Mouse (Mus musculus) midbrain, embryonic 15.5 days (tissue): ENCODE measurements around the gene Lnx1. TPM values are rescaled to one million over a fixed set of nuclear protein-coding genes. Genes with fewer than 3 reads are reported as not detected.

Experiments used
- ATAC-seq: fragments of 200-750 bp; cut with Nextera tagmentation; replicated peaks from 2 replicates; pipeline ENCODE4 v1.8.0; 2017; ENCODE audit warnings: moderate TSS enrichment
- H3K27ac ChIP-seq: fragments of 300-500 bp; sonication (generic); 2 replicates; pipeline ENCODE4 v1.5.1; 2015; ENCODE audit warnings: mild to moderate bottlenecking, inconsistent platforms
- H3K27me3 ChIP-seq: fragments of 300-500 bp; sonication (generic); replicated peaks from 2 replicates; pipeline ENCODE4 v1.6.1; 2015; ENCODE audit warnings: inconsistent platforms
- H3K36me3 ChIP-seq: fragments of 300-500 bp; sonication (generic); replicated peaks from 2 replicates; pipeline ENCODE4 v1.6.1; 2015; ENCODE audit warnings: inconsistent platforms
- H3K4me1 ChIP-seq: fragments of 300-500 bp; sonication (generic); 2 replicates; pipeline ENCODE4 v1.6.1; 2015; ENCODE audit warnings: inconsistent platforms
- H3K4me2 ChIP-seq: fragments of 300-500 bp; sonication (generic); 2 replicates; pipeline ENCODE4 v1.6.1; 2015; ENCODE audit warnings: inconsistent platforms, mild to moderate bottlenecking, moderate library complexity
- H3K4me3 ChIP-seq: fragments of 300-500 bp; sonication (generic); 2 replicates; pipeline ENCODE4 v1.5.1; 2015; ENCODE audit warnings: mild to moderate bottlenecking, inconsistent platforms
- H3K9ac ChIP-seq: fragments of 300-500 bp; sonication (generic); 2 replicates; pipeline ENCODE4 v1.6.1; 2015; ENCODE audit warnings: mild to moderate bottlenecking, inconsistent platforms
- H3K9me3 ChIP-seq: fragments of 300-500 bp; sonication (generic); 2 replicates; pipeline ENCODE4 v1.6.1; 2016; ENCODE audit warnings: inconsistent platforms
- WGBS: fragments of 180-500 bp; shearing (Covaris S2); methylation state at CpG from one replicate; pipeline ENCODE4 v1.1.7; 2015; ENCODE audit warnings: mixed read lengths; 5-methylcytosine and 5-hydroxymethylcytosine counted together
- polyA plus RNA-seq: library from polyadenylated mRNA; unstranded; fragments of >200 nt; fragmentation: Nextera tagmentation; extraction: Ambion mirVana; gene quantifications from 2 replicates; pipeline ENCODE4 v1.2.1, GENCODE M21; 2015

Gene Lnx1
- polyA plus RNA-seq, 1 experiment from 2014 or later: 15.8 TPM

DNA sequence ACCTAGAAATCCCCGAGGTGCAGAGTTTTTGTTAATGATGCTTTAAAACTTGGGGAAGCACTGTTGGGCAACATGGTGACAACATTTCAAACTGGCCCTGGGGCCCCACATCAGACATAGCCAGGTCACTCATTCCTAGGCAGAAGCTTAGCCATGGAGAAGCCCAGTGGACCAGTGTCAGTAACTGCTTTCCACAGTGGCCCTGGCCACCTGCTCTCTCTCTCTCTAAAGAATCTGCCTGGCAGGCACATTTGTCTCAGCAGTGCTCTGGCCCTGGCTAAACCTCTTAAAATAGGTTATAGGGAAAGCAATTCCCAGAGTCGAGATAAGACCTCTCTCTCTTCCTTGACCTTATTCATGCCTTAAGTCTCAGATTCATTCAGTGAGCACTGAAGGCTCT, 8.9 kb downstream of the Lnx1 start:
- H3K36me3 ChIP-seq: no peaks in the 10 kb centered on the region
- no peaks in the 10 kb centered on the region for H3K9me3 ChIP-seq
- no peaks in the 10 kb centered on the region for H3K27me3 ChIP-seq
- WGBS: 69% methylated on average over 2 of the region's 2 CpGs
- H3K9ac ChIP-seq: no peak overlapping the region
- no peaks in the 10 kb centered on the region for H3K4me1 ChIP-seq
- H3K4me2 ChIP-seq: no peak overlapping the region
- no peak for ATAC-seq
- H3K27ac ChIP-seq: no peak overlapping the region
- H3K4me3 ChIP-seq: no peak overlapping the region

DNA sequence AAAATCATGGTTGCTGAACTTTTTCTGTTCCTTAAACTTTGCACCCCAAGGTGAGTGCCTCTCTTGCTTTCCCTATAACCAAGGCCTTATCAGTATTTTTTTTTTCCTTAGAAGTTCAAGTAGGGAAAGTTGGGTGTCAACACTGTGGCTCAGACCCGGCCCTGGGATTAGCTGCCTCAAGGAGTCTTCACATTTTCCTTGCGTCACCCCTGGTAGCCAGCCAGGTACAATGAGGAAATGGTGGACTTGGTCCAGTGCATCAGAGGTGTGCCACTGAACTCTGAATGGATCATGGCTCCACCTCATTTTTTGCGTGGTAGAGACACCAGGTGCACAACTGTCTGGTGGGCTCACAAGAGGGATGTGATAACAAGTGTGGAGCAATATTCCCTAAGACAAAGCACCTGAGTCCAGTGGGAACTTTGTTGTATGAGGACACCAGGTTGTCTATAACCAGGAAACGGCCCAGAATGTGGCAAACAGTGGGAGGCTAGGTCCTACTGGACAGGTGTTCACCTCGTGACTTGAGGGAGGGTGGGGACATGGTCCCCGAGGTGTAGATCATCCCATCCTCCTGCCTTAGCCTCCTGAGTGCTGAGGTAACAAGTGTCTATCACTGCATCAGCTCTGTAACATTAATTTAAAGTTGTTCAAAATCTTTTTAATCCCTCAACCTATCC, 10.2 kb downstream of the Lnx1 start:
- no peak overlapping the region for H3K9ac ChIP-seq
- H3K4me1 ChIP-seq: no peaks in the 10 kb centered on the region
- H3K36me3 ChIP-seq: no peaks in the 10 kb centered on the region
- ATAC-seq: no peak
- H3K9me3 ChIP-seq: no peaks in the 10 kb centered on the region
- no peak overlapping the region for H3K27ac ChIP-seq
- no peak overlapping the region for H3K4me2 ChIP-seq
- 92% methylated on average over 6 of the region's 6 CpGs for WGBS
- no peaks in the 10 kb centered on the region for H3K27me3 ChIP-seq
- no peak overlapping the region for H3K4me3 ChIP-seq

DNA sequence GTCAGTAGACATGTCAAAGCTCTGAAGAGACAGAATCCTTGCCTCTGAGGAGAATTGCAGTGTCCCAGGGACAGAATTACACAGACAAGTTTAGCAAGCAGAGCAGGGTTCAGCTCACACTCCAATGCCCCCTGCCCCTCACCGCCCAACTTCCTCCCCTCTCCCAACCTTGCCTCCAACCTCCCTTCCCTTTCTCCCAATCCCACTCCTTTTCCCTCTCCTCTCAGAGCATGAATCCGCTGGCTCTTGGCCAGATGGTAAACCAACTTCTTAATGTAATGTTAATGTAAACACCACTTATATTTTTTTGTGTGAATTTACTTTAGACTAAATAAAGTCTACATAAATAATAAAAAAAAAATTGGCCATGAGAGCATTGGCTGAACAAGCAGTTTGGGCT, 13.9 kb downstream of the Lnx1 start:
- 93% methylated on average over 2 of the region's 2 CpGs for WGBS
- no peaks in the 10 kb centered on the region for H3K36me3 ChIP-seq
- H3K27ac ChIP-seq: no peak overlapping the region
- no peak overlapping the region for H3K9ac ChIP-seq
- no peaks in the 10 kb centered on the region for H3K27me3 ChIP-seq
- no peaks in the 10 kb centered on the region for H3K9me3 ChIP-seq
- H3K4me3 ChIP-seq: no peak overlapping the region
- H3K4me1 ChIP-seq: no peaks in the 10 kb centered on the region
- no peak for ATAC-seq
- no peak overlapping the region for H3K4me2 ChIP-seq

DNA sequence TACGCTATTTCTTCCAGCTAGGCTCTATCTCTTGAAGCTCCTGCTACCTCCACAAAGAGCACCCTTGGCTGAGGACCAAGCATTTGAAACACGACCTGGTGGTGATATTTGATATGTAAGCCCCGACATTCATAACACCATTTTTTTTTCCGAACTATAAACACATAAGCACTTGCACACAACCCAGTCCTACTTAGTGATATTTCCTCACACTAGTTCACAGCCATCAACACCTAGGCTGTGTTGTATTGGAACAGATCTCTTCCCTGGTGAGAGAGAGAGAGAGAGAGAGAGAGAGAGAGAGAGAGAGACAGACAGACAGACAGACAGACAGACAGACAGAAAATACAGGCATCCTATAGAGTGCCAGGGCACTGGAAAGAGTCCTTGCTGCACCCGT, 17.8 kb downstream of the Lnx1 start:
- Histone ChIP-seq H3K9me3 (no peaks in the 10 kb centered on the region), H3K4me3 (no peak overlapping the region), H3K4me1 (no peaks in the 10 kb centered on the region), H3K27me3 (no peaks in the 10 kb centered on the region), H3K9ac (no peak overlapping the region), H3K4me2 (no peak overlapping the region), H3K27ac (no peak overlapping the region), H3K36me3 (no peaks in the 10 kb centered on the region)
- ATAC-seq: no peak
- 86% methylated on average over 5 of the region's 5 CpGs for WGBS

DNA sequence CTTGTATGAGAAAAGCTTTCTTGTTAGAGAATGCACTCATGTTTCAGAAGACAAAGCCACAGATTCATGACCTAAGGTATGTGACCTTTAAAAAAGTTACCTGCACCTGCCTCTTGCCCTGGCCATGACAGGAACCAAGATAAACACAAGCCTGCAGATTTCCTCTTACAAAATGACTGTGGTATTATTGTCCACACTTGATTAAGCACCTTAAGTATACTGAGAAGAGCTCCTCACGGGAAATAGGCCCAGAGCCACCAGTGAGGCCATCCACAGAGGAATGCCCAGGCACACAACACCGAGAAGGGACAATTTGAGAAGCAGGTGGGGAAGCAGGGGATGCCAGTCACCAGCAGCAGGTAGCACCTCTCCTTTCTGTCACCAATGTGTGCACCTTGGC, 18.9 kb downstream of the Lnx1 start:
- no peak overlapping the region for H3K27ac ChIP-seq
- no peak for ATAC-seq
- no peak overlapping the region for H3K4me2 ChIP-seq
- no peaks in the 10 kb centered on the region for H3K9me3 ChIP-seq
- H3K36me3 ChIP-seq: no peaks in the 10 kb centered on the region
- WGBS: 89% methylated on average over 2 of the region's 2 CpGs
- H3K4me3 ChIP-seq: no peak overlapping the region
- H3K9ac ChIP-seq: no peak overlapping the region
- no peaks in the 10 kb centered on the region for H3K27me3 ChIP-seq
- no peaks in the 10 kb centered on the region for H3K4me1 ChIP-seq

DNA sequence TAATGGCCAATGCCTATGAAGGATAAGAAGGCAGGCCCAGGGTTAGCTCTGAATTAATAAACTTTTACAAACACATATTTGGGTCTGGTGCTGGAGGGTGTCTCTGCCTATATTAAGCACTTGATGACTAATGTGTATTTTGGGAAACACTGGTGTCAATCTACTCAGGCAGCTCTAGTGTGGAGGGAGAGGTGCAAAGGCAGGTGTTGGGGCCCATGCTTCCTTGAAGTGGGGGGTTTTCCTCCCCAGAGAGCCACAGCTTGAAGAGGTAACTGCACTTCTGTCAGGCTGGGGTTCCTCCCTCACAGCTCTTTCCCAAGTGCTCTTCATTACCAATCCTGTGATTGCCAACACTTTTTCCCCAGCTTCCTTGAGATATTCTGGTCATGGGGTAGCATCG, 20.0 kb downstream of the Lnx1 start:
- WGBS: 100% methylated on average over 1 of the region's 1 CpGs
- Histone ChIP-seq H3K27me3 (no peaks in the 10 kb centered on the region), H3K27ac (no peak overlapping the region), H3K4me3 (no peak overlapping the region), H3K9me3 (no peaks in the 10 kb centered on the region), H3K4me2 (no peak overlapping the region), H3K4me1 (peaks cover 10% of the 10 kb centered on the region), H3K9ac (no peak overlapping the region), H3K36me3 (no peaks in the 10 kb centered on the region)
- no peak for ATAC-seq

DNA sequence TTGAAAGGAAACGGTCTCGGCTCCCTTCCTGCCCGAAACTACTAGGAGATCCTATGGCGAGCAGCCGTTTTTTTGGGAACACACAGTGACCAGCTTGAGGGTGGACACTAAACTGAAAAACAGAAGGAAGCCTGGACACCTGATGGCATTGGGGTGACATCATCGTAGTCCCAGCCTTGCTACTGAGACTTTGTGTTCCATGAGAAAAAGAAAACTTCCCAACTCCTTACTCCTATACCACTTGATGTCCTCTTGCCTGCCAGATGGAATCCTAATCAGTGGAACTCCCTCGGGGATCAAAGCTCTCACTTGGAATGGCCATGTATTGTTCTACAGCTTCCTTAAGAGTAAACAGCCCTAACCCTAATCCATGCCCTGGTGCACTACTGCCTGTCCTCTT, 23.1 kb downstream of the Lnx1 start:
- H3K4me2 ChIP-seq: no peak overlapping the region
- no peaks in the 10 kb centered on the region for H3K36me3 ChIP-seq
- H3K27me3 ChIP-seq: no peaks in the 10 kb centered on the region
- peaks cover 20% of the 10 kb centered on the region for H3K4me1 ChIP-seq
- no peak for ATAC-seq
- WGBS: 84% methylated on average over 7 of the region's 7 CpGs
- H3K27ac ChIP-seq: no peak overlapping the region
- no peak overlapping the region for H3K9ac ChIP-seq
- H3K4me3 ChIP-seq: no peak overlapping the region
- H3K9me3 ChIP-seq: no peaks in the 10 kb centered on the region

DNA sequence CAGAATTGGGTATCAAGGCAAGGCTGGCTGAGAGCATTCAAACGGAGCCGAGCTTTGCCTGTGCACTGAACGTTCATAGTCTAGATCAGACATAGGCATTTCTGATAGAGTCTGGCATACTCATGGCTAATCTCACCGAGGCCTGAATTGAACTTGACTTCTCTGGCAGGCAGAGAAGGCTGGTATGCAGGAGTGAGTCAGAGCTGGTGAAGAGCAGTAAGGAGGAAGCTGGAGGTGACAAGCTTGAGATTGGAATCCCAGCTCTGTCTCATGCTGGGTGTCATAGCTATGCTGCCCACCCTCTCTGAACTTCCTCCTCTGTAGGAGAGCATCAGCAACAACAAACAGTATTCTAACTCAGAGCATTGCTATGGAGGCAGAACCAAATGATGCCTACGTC, 24.0 kb downstream of the Lnx1 start:
- peak overlapping the region; percentile 83; the same call in 1 of the 2 replicates for H3K27ac ChIP-seq
- H3K27me3 ChIP-seq: no peaks in the 10 kb centered on the region
- no peak for ATAC-seq
- peaks cover 20% of the 10 kb centered on the region for H3K4me1 ChIP-seq
- no peaks in the 10 kb centered on the region for H3K9me3 ChIP-seq
- no peaks in the 10 kb centered on the region for H3K36me3 ChIP-seq
- WGBS: 90% methylated on average over 5 of the region's 5 CpGs
- no peak overlapping the region for H3K4me2 ChIP-seq
- no peak overlapping the region for H3K4me3 ChIP-seq
- H3K9ac ChIP-seq: no peak overlapping the region

DNA sequence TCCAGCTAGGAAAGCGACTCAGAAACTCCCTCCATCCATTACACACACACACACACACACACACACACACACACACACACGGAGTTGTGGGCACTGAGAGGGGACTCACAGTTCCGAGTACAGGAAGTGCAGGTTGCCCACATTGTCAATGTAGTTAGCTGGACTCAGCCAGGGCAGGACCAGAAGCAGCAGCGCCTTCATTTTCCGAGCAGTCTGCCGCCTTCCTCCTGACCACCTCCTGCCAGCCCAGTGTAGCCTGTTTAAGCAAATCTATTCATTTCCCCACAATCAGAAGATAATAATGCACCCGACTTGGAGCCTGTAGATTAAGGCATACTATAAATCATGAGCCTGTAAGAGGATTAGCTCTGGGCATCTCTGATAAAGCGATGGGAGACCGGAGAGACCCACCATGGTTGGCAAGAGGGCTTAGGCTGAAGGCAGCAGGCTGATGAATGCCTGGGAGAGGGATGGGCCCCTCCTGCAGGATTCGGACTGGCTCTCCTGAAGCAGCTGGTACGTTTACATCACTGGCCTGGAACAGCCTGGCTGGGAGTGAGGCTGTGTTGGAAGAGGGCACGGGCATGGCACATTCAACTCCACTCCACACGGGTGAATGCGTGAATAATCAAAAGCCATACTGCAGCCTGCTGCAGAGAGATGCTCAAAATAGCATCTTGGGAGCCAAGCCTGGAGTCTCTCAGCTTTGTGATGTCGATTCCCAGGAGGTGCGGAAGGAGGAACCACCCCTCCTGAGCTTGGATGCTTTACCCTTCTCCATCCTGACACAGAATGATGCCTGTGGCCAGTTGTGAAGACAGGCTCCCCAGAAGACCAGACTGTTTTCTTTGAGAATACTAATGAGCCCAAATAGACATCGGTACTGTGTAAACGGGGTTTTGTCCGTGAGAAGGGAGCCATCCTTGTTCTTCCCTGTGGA, 25.0 kb downstream of the Lnx1 start:
- H3K9me3 ChIP-seq: no peaks in the 10 kb centered on the region
- H3K4me3 ChIP-seq: peak overlapping the region; percentile 43
- H3K27me3 ChIP-seq: no peaks in the 10 kb centered on the region
- H3K9ac ChIP-seq: peak overlapping the region; percentile 44
- H3K4me2 ChIP-seq: peak overlapping the region; percentile 53
- peak overlapping the region; percentile 83 for H3K27ac ChIP-seq
- 21% methylated on average over 19 of the region's 19 CpGs for WGBS
- H3K4me1 ChIP-seq: peaks cover 20% of the 10 kb centered on the region
- ATAC-seq: peak; percentile 99
- no peaks in the 10 kb centered on the region for H3K36me3 ChIP-seq

DNA sequence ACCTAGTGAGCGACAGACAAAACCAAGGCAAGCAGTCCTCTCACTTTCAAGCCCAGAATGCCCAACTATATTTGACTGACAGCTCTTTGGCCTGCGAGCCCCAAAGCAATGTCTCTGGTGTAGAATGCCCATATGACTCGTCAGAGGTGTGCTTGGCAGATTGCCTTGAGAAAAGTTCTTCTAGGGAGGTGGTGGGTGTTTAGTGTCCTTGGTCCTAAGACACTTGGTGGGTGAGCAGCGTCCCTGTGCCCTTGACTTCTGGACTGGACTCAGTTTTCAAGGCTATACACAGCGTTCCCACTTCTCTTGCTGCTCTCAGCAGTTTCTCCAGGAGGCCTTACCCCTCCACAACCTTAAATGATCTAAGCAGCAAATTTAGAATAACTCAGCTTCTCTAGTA, 30.2 kb downstream of the Lnx1 start:
- no peak overlapping the region for H3K27ac ChIP-seq
- ATAC-seq: no peak
- no peak overlapping the region for H3K9ac ChIP-seq
- H3K9me3 ChIP-seq: no peaks in the 10 kb centered on the region
- no peak overlapping the region for H3K4me2 ChIP-seq
- peaks cover 8% of the 10 kb centered on the region; the same call in 1 of the 2 replicates for H3K4me1 ChIP-seq
- H3K27me3 ChIP-seq: no peaks in the 10 kb centered on the region
- WGBS: 91% methylated on average over 5 of the region's 5 CpGs
- no peak overlapping the region for H3K4me3 ChIP-seq
- H3K36me3 ChIP-seq: no peaks in the 10 kb centered on the region

DNA sequence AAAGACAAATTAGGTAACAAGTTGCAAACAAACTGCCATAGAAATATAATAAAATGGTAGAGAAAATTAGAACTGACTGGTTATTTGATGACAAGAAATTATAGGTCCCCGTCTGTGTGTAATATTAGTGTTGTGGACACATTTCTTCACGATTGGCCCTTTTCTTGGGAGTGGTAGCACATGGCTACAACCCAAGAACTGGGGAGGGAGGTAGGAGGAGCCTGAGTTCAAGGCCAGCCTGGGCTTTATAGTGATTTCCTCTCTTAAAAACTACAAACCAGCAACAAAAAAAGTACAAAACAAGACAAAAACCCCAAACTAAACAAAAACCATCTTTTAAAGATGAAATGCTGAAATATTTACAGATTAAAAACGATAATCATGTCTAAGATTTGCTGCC, 31.8 kb downstream of the Lnx1 start:
- WGBS: 88% methylated on average over 3 of the region's 3 CpGs

DNA sequence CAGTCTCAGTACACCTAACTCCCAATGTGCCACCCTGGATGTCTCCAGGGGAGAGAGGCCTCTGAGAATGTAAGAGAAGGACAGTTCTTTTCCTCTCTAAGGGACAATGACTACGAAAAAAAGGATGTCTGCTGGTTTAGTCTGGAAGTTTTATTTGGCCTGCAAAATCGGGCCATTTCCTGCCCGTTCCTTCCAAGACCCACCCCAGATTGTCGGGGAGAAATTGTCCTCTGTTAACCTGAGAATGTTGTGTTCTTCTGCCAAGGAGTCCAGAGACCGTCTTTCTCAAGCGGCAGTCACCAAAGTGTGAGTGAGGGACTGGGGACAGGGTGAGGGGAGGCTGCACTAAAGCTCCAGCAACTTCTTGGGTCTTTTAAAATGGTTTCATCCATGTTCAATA, 32.8 kb downstream of the Lnx1 start:
- no peak overlapping the region for H3K4me2 ChIP-seq
- H3K9ac ChIP-seq: no peak overlapping the region
- H3K36me3 ChIP-seq: no peaks in the 10 kb centered on the region
- no peaks in the 10 kb centered on the region for H3K9me3 ChIP-seq
- H3K27me3 ChIP-seq: no peaks in the 10 kb centered on the region
- H3K27ac ChIP-seq: no peak overlapping the region
- H3K4me3 ChIP-seq: no peak overlapping the region
- ATAC-seq: no peak
- WGBS: 90% methylated on average over 6 of the region's 6 CpGs
- no peaks in the 10 kb centered on the region for H3K4me1 ChIP-seq

More for the DNA sequence above, 31.8 kb downstream of the Lnx1 start:
- no peak overlapping the region for H3K4me2 ChIP-seq
- no peak for ATAC-seq
- peaks cover 3% of the 10 kb centered on the region; the same call in 1 of the 2 replicates for H3K4me1 ChIP-seq
- no peaks in the 10 kb centered on the region for H3K27me3 ChIP-seq
- no peak overlapping the region for H3K9ac ChIP-seq
- H3K36me3 ChIP-seq: no peaks in the 10 kb centered on the region
- H3K27ac ChIP-seq: no peak overlapping the region
- no peak overlapping the region for H3K4me3 ChIP-seq
- no peaks in the 10 kb centered on the region for H3K9me3 ChIP-seq
